Mouse (Mus musculus): ENCODE data around the gene Lypd8. TPM values are rescaled to one million over a fixed set of nuclear protein-coding genes. Genes with fewer than 3 reads are reported as not detected.

Gene Lypd8
- 0.82 TPM for polyA plus RNA-seq (2014; fragmentation: Illumina TruSeq; extraction: RNeasy Lipid Tissue Mini Kit (QIAGEN cat#74804); ENCODE audit: insufficient read depth, low read depth, low replicate concordance)

DNA sequence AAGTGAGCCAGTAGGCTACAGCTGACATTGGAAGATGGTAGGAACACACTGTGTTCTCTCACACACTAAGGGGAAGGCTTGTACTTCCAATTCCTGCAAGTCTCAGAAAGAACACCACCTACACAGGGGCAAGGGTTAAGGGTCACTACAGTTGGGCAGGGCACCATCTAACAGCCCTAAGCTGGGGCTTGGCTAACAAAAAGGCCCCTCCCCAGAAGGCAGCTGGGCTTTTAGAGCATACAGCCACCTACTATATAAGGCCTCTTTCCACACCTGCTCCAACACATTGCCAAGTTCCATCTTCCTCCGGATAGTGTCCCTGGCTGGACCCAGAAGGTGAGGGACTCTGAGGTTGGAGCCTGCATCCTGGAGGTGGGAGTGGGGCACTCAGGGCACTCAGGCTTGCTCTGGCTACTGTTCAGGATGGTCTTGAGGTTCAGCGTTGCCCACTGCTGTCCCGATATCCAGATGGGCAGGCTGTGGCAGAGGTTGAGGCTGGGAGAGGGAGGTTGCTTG, at the start of gene Lypd8:
Gene Lypd8 (plus strand): TSS at position 281 of the 516 bp plus-strand sequence.

DNA sequence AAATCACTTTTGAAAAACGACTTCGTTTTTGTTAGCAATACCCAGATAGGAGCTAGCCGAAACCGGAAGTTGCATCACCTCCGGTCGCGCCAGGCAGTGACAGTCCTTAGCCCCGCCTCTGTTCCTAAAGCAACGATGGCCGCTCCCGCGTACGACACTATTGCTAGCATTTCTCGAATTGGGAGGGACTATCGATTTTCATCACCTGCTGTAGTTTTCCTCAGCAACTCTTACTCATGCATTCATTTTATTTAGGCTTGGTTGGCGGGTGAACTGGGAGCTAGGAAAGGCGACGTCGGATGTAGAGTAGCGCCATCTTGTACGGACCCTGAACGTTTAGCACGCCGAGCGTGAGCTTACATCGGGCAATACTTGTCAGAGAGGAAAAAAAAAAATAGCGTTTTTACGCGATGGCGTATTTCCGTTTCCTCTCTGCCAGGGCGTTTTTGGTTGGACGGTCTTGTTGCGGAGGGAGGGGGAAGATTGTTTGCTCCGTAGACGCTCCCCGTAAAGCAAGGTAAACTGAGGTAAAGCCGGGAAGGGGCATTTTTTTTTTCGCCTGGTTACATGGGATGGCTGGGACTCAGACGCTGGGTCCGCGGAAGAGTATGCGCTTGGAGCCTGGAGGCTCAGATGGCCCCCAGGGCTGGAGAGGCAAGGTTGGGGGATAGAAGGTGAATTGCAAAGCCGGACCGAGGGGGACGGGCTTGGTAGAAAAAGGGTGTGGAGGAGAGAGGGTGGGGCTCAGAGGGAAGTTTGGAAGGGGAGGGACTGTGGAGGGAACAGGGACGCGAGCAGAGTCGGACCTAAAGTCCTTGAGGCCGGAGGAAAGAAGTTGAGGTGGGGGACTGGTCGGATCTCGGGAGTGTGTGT, 48.3 kb upstream of the Lypd8 start, which contains the start of the genes Zfp672 and Sh3bp5l:
Gene Zfp672 (minus strand): TSS at position 64 of the 873 bp plus-strand sequence.
Gene Sh3bp5l (plus strand): TSS at position 449 of the 873 bp plus-strand sequence.

DNA sequence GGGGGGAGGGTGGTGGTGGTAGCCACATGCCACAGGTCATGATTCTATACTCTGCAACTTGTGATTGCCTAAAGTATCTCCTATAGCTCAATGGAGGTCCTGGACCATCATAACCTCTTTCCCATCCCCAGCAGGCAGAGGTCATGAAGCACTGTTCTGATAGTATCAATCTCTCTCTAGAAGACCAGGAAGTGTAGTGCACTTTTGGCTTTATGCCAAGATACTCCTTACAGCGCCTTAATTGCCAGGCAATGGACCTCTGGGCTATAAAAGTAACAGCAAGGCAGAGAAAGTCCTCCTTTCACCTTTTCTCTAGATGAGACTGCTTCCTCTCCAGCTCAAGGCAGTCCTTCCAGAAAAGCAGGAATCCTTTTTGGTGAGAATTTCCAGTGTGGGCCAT, 42.0 kb downstream of the Lypd8 start, which contains the start of gene 1810065E05Rik:
Gene 1810065E05Rik (plus strand): TSS at position 297 of the 400 bp plus-strand sequence.

DNA sequence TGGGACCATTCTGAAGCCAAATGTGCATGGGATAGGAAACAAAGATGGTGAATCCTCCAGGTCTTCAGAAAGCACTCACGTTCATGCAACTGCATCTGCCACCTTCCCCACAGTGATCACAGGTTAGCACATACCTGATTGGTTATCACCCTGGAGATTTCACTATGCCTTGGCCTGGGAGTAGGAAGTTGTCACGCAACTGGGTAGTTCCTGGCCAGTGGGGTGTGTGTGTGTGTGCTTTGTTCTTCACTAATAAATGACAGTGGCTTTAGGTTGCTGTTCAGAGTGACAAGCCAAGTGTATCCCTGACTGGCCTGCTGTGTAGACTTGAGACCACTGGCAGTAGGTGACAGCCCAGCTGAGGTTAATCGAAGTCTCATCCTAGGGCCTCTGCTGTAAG, 53.4 kb downstream of the Lypd8 start, which contains the start of gene Gm12253:
Gene Gm12253 (plus strand): TSS at position 301 of the 400 bp plus-strand sequence.

Other genes starting within 250 kb of the Lypd8 start
- gene Gemin5, start 210.5 kb upstream of the Lypd8 start, polyA plus RNA-seq (2014; fragmentation: Illumina TruSeq; extraction: RNeasy Lipid Tissue Mini Kit (QIAGEN cat#74804); ENCODE audit: insufficient read depth, low read depth, low replicate concordance): 3.2 TPM
- 37.1 TPM for gene Mrpl22, start 207.4 kb upstream of the Lypd8 start, polyA plus RNA-seq (2014; fragmentation: Illumina TruSeq; extraction: RNeasy Lipid Tissue Mini Kit (QIAGEN cat#74804); ENCODE audit: insufficient read depth, low read depth, low replicate concordance)
- 25.1 TPM for gene Igtp, start 179.5 kb upstream of the Lypd8 start, polyA plus RNA-seq (2014; fragmentation: Illumina TruSeq; extraction: RNeasy Lipid Tissue Mini Kit (QIAGEN cat#74804); ENCODE audit: insufficient read depth, low read depth, low replicate concordance)
- 15.3 TPM for gene Irgm2, start 179.4 kb upstream of the Lypd8 start, polyA plus RNA-seq (2014; fragmentation: Illumina TruSeq; extraction: RNeasy Lipid Tissue Mini Kit (QIAGEN cat#74804); ENCODE audit: insufficient read depth, low read depth, low replicate concordance)
- not detected for gene 4930438A08Rik, start 104.2 kb upstream of the Lypd8 start, polyA plus RNA-seq (2014; fragmentation: Illumina TruSeq; extraction: RNeasy Lipid Tissue Mini Kit (QIAGEN cat#74804); ENCODE audit: insufficient read depth, low read depth, low replicate concordance)
- gene Zfp692, start 72.0 kb upstream of the Lypd8 start, polyA plus RNA-seq (2014; fragmentation: Illumina TruSeq; extraction: RNeasy Lipid Tissue Mini Kit (QIAGEN cat#74804); ENCODE audit: insufficient read depth, low read depth, low replicate concordance): 7.7 TPM
- 25.2 TPM for gene Zfp672, start 48.7 kb upstream of the Lypd8 start, polyA plus RNA-seq (2014; fragmentation: Illumina TruSeq; extraction: RNeasy Lipid Tissue Mini Kit (QIAGEN cat#74804); ENCODE audit: insufficient read depth, low read depth, low replicate concordance)
- gene Sh3bp5l, start 48.3 kb upstream of the Lypd8 start, polyA plus RNA-seq (2014; fragmentation: Illumina TruSeq; extraction: RNeasy Lipid Tissue Mini Kit (QIAGEN cat#74804); ENCODE audit: insufficient read depth, low read depth, low replicate concordance): 20.4 TPM
- not detected for gene 1810065E05Rik, start 42.1 kb downstream of the Lypd8 start, polyA plus RNA-seq (2014; fragmentation: Illumina TruSeq; extraction: RNeasy Lipid Tissue Mini Kit (QIAGEN cat#74804); ENCODE audit: insufficient read depth, low read depth, low replicate concordance)
- not detected for gene Gm12253, start 53.5 kb downstream of the Lypd8 start, polyA plus RNA-seq (2014; fragmentation: Illumina TruSeq; extraction: RNeasy Lipid Tissue Mini Kit (QIAGEN cat#74804); ENCODE audit: insufficient read depth, low read depth, low replicate concordance)
- gene Lypd9, start 73.9 kb downstream of the Lypd8 start, polyA plus RNA-seq (2014; fragmentation: Illumina TruSeq; extraction: RNeasy Lipid Tissue Mini Kit (QIAGEN cat#74804); ENCODE audit: insufficient read depth, low read depth, low replicate concordance): not detected
- gene Olfr30, start 83.2 kb downstream of the Lypd8 start, polyA plus RNA-seq (2014; fragmentation: Illumina TruSeq; extraction: RNeasy Lipid Tissue Mini Kit (QIAGEN cat#74804); ENCODE audit: insufficient read depth, low read depth, low replicate concordance): not detected
- gene Olfr332, start 113.5 kb downstream of the Lypd8 start, polyA plus RNA-seq (2014; fragmentation: Illumina TruSeq; extraction: RNeasy Lipid Tissue Mini Kit (QIAGEN cat#74804); ENCODE audit: insufficient read depth, low read depth, low replicate concordance): not detected
- gene Olfr331, start 123.5 kb downstream of the Lypd8 start, polyA plus RNA-seq (2014; fragmentation: Illumina TruSeq; extraction: RNeasy Lipid Tissue Mini Kit (QIAGEN cat#74804); ENCODE audit: insufficient read depth, low read depth, low replicate concordance): not detected
- gene Olfr330, start 155.8 kb downstream of the Lypd8 start, polyA plus RNA-seq (2014; fragmentation: Illumina TruSeq; extraction: RNeasy Lipid Tissue Mini Kit (QIAGEN cat#74804); ENCODE audit: insufficient read depth, low read depth, low replicate concordance): not detected
- gene Olfr329-ps, start 167.4 kb downstream of the Lypd8 start, polyA plus RNA-seq (2014; fragmentation: Illumina TruSeq; extraction: RNeasy Lipid Tissue Mini Kit (QIAGEN cat#74804); ENCODE audit: insufficient read depth, low read depth, low replicate concordance): not detected
- gene Olfr328, start 176.6 kb downstream of the Lypd8 start, polyA plus RNA-seq (2014; fragmentation: Illumina TruSeq; extraction: RNeasy Lipid Tissue Mini Kit (QIAGEN cat#74804); ENCODE audit: insufficient read depth, low read depth, low replicate concordance): not detected
- gene Olfr224, start 191.5 kb downstream of the Lypd8 start, polyA plus RNA-seq (2014; fragmentation: Illumina TruSeq; extraction: RNeasy Lipid Tissue Mini Kit (QIAGEN cat#74804); ENCODE audit: insufficient read depth, low read depth, low replicate concordance): not detected
- gene Olfr325, start 198.7 kb downstream of the Lypd8 start, polyA plus RNA-seq (2014; fragmentation: Illumina TruSeq; extraction: RNeasy Lipid Tissue Mini Kit (QIAGEN cat#74804); ENCODE audit: insufficient read depth, low read depth, low replicate concordance): not detected
- gene Olfr324, start 216.1 kb downstream of the Lypd8 start, polyA plus RNA-seq (2014; fragmentation: Illumina TruSeq; extraction: RNeasy Lipid Tissue Mini Kit (QIAGEN cat#74804); ENCODE audit: insufficient read depth, low read depth, low replicate concordance): not detected
- not detected for gene 2210407C18Rik, start 237.0 kb downstream of the Lypd8 start, polyA plus RNA-seq (2014; fragmentation: Illumina TruSeq; extraction: RNeasy Lipid Tissue Mini Kit (QIAGEN cat#74804); ENCODE audit: insufficient read depth, low read depth, low replicate concordance)

All from lung, adult 10 weeks (tissue).